Mouse (Mus musculus) erythroblast, embryonic 14.5 days (primary cell): ENCODE data around the gene Ldlrad3. TPM values are rescaled to one million over a fixed set of nuclear protein-coding genes. Genes with fewer than 3 reads are reported as not detected.

ENCODE experiments used
- H3K27me3 ChIP-seq: 2 replicates; pipeline ENCODE4 v1.6.1; 2012; ENCODE audit warnings: inconsistent platforms; ENCODE audit not compliant: control insufficient read depth
- H3K36me3 ChIP-seq: 2 replicates; pipeline ENCODE4 v1.6.1; 2012; ENCODE audit warnings: mild to moderate bottlenecking, inconsistent platforms; ENCODE audit not compliant: control insufficient read depth
- H3K4me1 ChIP-seq: 2 replicates; pipeline ENCODE4 v1.6.1; 2012; ENCODE audit warnings: inconsistent platforms; ENCODE audit not compliant: control insufficient read depth
- H3K4me3 ChIP-seq: replicated peaks from 2 replicates; pipeline ENCODE3; 2012; ENCODE audit warnings: moderate library complexity, mild to moderate bottlenecking, inconsistent platforms
- H3K9me3 ChIP-seq: 2 replicates; pipeline ENCODE4 v1.6.1; 2012; ENCODE audit warnings: low read length, inconsistent platforms, mixed read lengths; ENCODE audit not compliant: control insufficient read depth
- GATA1 ChIP-seq: IDR thresholded peaks from 2 replicates; pipeline ENCODE4 v1.6.1; 2012; ENCODE audit warnings: low read length, inconsistent platforms, mixed read lengths
- TAL1 ChIP-seq: IDR thresholded peaks from 3 replicates; pipeline ENCODE4 v1.6.1; 2012; ENCODE audit warnings: low read length, inconsistent platforms, mixed read lengths
- polyA plus RNA-seq: library from polyadenylated mRNA; stranded (reverse); fragments of >175 nt; gene quantifications from 2 replicates; pipeline ENCODE4 v1.2.3, GENCODE M21; 2012

Ldlrad3 gene
- polyA plus RNA-seq, result not detected in 2 replicates

DNA sequence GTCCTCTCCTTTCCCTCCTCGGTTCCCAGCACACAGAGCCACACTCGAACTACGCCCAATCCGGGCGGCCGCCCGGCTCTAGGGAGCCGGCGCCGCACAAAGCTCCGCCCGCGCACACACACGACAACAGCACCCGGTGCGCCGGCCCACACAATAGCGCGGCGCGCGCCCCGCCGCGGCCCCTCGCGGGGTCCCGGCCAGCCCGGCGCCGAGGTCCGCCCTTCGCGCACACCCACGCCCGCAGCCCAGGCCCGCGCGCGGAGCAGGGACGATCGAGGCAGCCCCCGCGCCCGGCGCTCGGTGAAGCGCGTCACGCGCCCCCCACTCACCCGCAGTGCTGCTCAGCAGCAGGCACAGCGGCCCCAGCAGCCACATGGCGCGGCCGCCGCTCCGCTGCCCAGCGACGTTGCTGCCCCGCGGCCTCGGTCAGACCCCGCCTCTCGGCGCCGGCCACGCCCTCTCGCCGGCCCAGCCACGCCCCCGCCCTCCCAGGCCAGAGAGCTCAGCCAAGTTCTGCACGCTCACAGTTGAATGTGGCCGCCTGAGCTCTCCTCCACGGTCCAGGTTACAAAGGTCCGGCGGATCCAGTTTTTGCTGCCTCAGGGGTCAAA is at the start of gene Ldlrad3:
TSS of gene Ldlrad3 (minus strand) at position 435 of the 611 bp plus-strand sequence.
- no peak for TF ChIP-seq TAL1
- no peak for TF ChIP-seq GATA1
- Histone ChIP-seq H3K27me3 (peaks cover 37% of the 10 kb centered on the region), H3K36me3 (no peaks in the 10 kb centered on the region), H3K4me3 (peak within 1 kb of the TSS; percentile 60), H3K4me1 (peaks cover 12% of the 10 kb centered on the region), H3K9me3 (no peaks in the 10 kb centered on the region)

GRCm38 (mm10) chr2:102231470-102231869 is 45.3 kb upstream of the Ldlrad3 start:
- no peaks in the 10 kb centered on the region for H3K36me3 ChIP-seq

GRCm38 (mm10) chr2:102229126-102229525 is 42.9 kb upstream of the Ldlrad3 start:
- H3K9me3 ChIP-seq, result no peaks in the 10 kb centered on the region
- no peak overlapping the region for H3K4me3 ChIP-seq

More at GRCm38 (mm10) chr2:102231470-102231869, 45.3 kb upstream of the Ldlrad3 start:
- Histone ChIP-seq H3K4me3 (no peak overlapping the region), H3K27me3 (no peaks in the 10 kb centered on the region), H3K9me3 (no peaks in the 10 kb centered on the region), H3K4me1 (no peaks in the 10 kb centered on the region)
- TF ChIP-seq TAL1, result no peak
- no peak for TF ChIP-seq GATA1

DNA sequence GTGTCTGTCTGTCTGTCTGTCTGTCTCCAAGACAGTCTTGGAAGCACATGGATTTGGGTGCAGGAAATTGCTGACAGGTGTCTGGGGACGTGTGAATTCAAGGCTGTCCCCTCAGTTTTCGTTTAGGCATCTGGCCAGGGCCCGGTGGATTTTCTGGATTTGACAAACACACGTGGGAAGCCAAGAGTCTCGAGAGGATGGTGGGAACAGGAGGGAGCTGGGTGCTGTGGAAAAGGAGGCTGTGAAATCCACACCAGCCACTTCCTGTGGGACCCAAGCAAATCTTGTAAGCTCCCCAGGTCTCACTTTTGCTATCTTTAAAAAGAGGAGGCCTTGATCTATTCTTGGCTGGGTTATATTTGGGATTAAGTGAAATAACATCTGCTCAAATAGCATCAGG is 42.1 kb upstream of the Ldlrad3 start:
- no peak overlapping the region for H3K4me3 ChIP-seq
- no peak for TF ChIP-seq TAL1
- no peak for TF ChIP-seq GATA1
- no peaks in the 10 kb centered on the region for H3K27me3 ChIP-seq
- no peaks in the 10 kb centered on the region for H3K36me3 ChIP-seq
- no peaks in the 10 kb centered on the region for H3K9me3 ChIP-seq
- no peaks in the 10 kb centered on the region for H3K4me1 ChIP-seq

More at GRCm38 (mm10) chr2:102229126-102229525, 42.9 kb upstream of the Ldlrad3 start:
- no peaks in the 10 kb centered on the region for H3K4me1 ChIP-seq
- H3K36me3 ChIP-seq, result no peaks in the 10 kb centered on the region
- TF ChIP-seq TAL1, result no peak
- TF ChIP-seq GATA1, result no peak
- H3K27me3 ChIP-seq, result no peaks in the 10 kb centered on the region

- Histone ChIP-seq H3K9me3 (no peaks in the 10 kb centered on the region), H3K27me3 (no peaks in the 10 kb centered on the region), H3K36me3 (no peaks in the 10 kb centered on the region), H3K4me1 (no peaks in the 10 kb centered on the region), H3K4me3 (no peak overlapping the region)
- TF ChIP-seq TAL1, result no peak
- no peak for TF ChIP-seq GATA1
Measured at GRCm38 (mm10) chr2:102227839-102228238, 41.7 kb upstream of the Ldlrad3 start.

DNA sequence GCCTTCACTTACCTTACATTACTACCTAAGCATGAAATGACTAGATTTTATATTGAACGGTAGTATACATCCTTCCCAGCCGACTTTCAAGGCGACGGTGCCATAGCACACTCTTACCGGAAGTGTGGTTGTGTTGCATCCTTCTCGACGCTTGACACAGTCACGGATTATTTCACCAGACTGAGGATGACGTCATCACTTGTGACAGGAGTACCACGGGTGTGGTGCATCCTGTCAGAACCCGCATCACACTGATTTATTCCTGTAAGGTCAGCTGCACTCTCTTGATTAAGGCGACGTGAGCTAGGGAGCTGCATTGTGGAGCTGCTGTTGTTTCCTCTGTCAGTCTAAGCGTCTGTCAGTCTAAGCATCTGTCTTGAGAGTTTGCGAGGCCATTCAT is 40.1 kb upstream of the Ldlrad3 start:
- H3K27me3 ChIP-seq, result no peaks in the 10 kb centered on the region

GRCm38 (mm10) chr2:102223355-102224128 is 37.4 kb upstream of the Ldlrad3 start:
- TF ChIP-seq GATA1 (no peak), TAL1 (no peak)
- H3K36me3 ChIP-seq, result no peaks in the 10 kb centered on the region
- H3K27me3 ChIP-seq, result no peaks in the 10 kb centered on the region
- H3K4me3 ChIP-seq, result no peak overlapping the region
- no peaks in the 10 kb centered on the region for H3K4me1 ChIP-seq
- no peaks in the 10 kb centered on the region for H3K9me3 ChIP-seq

More for the DNA sequence above, 40.1 kb upstream of the Ldlrad3 start:
- Histone ChIP-seq H3K9me3 (no peaks in the 10 kb centered on the region), H3K36me3 (no peaks in the 10 kb centered on the region), H3K4me1 (no peaks in the 10 kb centered on the region), H3K4me3 (no peak overlapping the region)
- TF ChIP-seq GATA1 (no peak), TAL1 (no peak)

DNA sequence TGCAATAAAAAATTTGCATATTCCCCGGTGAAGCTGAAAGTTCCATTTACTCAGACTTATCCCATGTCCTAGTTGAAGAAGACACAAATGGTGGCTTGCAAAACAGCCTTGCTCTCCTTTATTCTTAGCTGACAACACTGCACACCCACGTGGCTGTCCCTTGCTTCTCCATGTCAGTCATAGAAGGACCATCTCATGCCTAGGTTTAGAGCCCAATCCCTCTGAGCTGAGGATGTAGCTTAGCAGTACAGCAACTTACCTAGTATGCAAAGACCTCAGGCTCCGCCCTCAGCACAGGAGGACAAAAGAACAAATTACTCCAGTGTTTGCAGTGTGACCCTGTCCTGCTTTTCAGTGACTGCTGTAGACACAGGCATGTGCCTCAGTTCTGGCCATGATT is 36.6 kb upstream of the Ldlrad3 start:
- no peak for TF ChIP-seq GATA1
- TF ChIP-seq TAL1, result no peak
- Histone ChIP-seq H3K36me3 (no peaks in the 10 kb centered on the region), H3K4me1 (no peaks in the 10 kb centered on the region), H3K4me3 (no peak overlapping the region), H3K27me3 (no peaks in the 10 kb centered on the region), H3K9me3 (no peaks in the 10 kb centered on the region)

DNA sequence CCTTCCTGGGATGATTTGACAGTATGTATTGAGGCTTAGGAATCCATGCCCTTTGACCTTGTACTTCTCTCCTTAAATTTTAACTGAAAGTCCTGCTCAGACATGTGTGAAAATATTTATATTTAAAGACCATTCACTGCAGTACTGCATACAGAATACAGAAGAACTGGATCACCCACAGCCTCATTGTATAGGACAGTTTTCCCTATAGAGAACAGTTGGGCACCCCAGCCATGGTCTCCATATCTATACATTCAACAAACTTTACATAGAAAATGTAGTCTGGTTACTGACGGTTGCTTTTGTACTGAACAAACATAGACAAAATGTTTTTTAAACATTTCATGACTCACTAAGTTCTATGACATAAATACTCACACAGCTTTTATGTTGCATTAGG is 30.6 kb upstream of the Ldlrad3 start:
- H3K4me3 ChIP-seq, result no peak overlapping the region
- no peaks in the 10 kb centered on the region for H3K27me3 ChIP-seq
- no peaks in the 10 kb centered on the region for H3K4me1 ChIP-seq
- no peaks in the 10 kb centered on the region for H3K36me3 ChIP-seq
- TF ChIP-seq TAL1 (no peak), GATA1 (no peak)
- H3K9me3 ChIP-seq, result no peaks in the 10 kb centered on the region
